Mouse (Mus musculus) 3T3-L1 (cell line): ENCODE data around the gene Hoxa10.

Source experiments
- DNase-seq: peaks from one replicate; pipeline ENCODE4 v3.0.0-alpha.2; 2015; ENCODE audit warnings: low read depth, low spot score

Gene Hoxa10

DNA sequence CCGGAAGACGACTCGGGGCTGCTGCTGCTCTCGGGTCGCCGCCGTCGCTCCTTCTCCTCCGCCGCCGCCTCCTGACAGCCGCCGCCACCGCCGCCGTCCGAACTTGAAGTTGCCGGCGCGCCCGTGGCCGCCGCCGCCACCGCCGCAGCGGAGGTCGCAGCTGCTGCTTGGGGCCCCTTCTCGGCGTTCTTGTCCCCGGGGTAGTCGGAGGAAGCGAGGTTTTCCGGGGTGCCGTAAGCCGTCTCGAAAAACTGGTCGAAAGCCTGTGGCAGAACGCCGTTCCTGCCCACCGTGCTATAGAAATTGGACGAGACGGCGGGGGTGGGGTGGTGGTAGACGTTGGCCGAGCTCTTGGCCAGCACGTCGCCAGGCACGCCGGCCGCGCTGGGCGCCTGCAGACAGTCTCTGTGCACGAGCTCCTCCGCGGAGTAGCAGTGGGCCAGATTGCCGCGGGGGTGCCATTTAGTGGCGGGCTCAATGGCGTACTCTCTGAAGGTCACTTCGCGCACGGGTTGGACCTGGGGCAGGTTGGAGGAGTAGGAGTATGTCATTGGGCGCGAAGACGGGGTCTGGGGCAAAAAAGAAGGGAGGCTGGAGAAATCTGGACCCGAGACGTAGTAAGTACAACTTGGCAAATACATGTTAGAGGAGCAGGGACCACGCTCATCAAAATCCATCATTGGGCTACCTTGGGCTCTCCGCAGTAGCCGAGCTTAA is 4.5 kb upstream of the Hoxa10 start:
- no peak for DNase-seq

GRCm38 (mm10) chr6:52244471-52245039 is 3.9 kb upstream of the Hoxa10 start:
- no peak for DNase-seq

DNA sequence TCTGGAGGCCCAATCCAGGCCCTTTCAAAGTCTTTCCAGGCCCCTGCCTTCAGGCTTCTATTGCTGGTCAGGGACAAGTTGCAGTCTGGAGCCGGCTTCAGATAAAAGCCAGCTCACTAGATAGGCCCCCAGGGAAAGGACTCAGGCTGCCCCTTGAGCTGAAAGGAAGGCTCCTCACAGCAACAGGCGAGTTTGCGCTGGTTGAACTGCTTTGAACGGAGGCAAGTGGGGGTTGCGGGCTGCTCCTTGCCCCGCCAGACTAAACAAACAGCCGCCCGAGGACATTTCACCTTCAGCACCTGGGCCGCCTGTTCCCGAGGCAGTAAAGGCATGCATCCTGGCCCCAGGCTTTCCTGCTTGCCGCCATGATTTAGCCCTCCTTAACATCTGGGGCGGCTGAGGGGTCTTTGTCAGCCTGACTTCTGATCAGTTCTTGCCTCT is 3.0 kb upstream of the Hoxa10 start:
- DNase-seq, result no peak

GRCm38 (mm10) chr6:52242801-52243332 is 2.2 kb upstream of the Hoxa10 start:
- DNase-seq, result no peak

DNA sequence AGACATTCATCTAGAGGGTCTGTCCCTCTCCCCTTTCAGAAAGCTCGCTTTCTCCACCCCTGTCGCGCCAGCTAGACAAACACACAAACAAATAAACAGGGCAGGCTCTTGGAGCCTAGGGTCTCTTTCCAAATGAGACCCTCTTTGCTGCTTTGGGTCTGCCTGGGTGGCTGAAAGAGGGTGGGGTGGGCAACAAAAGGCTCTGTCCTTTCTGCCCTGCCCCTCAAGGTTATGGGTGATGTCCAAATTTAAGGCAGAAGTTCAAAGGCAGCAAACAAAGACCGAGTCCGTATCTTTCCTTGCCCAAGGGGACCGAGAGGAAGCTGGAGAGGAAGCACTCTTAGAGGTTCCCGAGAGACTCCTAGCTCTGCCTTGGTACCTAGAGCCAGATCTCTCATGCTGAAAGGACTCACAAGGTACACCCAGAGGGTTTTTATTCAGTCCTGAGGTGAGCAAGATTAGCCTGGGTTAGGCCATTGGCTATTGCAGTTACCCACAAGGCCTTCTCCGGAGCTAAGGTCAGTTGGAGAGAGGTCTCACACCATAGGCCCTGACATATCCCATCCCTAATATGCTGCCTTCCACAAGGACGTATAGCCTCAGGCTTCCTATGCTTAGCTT is 457 bp upstream of the Hoxa10 start:
- DNase-seq, result no peak

DNA sequence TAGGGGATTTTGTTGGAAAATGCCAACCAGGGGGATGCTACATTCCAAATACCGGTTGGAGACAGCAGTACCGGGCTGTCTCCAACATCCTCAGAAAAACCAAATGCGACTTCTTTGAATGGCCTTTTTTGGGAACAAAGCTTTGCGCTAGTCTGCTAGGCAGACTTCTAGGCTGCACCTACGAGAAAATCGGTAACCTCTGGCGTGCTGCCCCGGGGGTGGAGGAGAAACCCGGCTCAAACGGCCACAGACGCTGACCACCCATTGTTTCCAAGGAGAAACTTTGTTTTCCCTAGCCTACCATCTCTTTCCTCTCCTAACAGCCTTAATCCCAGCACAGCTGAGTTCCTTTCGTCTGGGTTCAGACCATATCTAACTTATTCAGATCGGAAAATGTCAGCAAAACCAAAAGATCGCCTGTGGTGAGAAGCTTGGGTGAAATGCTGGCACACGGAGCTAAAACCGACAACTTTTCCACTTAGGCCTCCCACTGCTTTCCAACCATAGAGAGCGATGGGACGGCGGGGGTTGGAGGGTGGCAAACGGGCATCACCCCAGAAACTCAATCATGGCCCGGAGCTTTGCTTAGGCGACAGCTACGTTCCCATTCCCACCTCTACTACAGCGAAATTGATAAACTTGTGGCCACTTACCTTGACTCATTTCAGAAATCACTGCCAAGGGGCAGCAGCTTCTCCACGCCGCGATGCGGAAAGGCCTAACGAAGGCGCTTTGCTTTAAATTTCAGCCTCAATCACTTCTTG is 847 bp downstream of the Hoxa10 start:
- DNase-seq, result no peak

- DNase-seq, result no peak
These were observed 1.7 kb downstream of the Hoxa10 start for GRCm38 (mm10) chr6:52238976-52239375.

- no peak for DNase-seq
These were observed 2.5 kb downstream of the Hoxa10 start for GRCm38 (mm10) chr6:52238155-52238545.

- no peak for DNase-seq
These were observed 3.1 kb downstream of the Hoxa10 start for GRCm38 (mm10) chr6:52237346-52238154.

GRCm38 (mm10) chr6:52236806-52237205 is 3.8 kb downstream of the Hoxa10 start:
- no peak for DNase-seq

GRCm38 (mm10) chr6:52235866-52236265 is 4.8 kb downstream of the Hoxa10 start:
- no peak for DNase-seq

DNA sequence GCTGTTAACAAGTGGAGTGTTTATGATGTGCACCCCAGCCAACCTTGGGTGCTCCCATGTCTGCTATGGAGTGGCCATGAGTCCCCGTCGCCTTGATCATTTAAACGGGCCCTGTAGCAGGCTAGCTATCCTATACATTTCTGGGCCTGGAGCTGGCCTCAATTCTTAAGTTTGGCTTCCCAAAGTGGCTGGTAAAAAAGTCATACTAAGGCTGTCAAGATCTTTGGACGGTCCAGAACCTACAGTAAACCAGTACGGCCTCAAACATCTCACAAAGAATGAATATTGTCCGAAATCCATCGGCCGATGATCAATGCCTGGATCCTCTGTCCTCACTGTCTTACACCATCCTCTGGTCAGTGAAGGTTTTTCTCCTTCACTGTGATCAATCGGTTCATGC is 5.4 kb downstream of the Hoxa10 start:
- DNase-seq, result no peak

GRCm38 (mm10) chr6:52234428-52235140 is 6.1 kb downstream of the Hoxa10 start:
- no peak for DNase-seq

DNA sequence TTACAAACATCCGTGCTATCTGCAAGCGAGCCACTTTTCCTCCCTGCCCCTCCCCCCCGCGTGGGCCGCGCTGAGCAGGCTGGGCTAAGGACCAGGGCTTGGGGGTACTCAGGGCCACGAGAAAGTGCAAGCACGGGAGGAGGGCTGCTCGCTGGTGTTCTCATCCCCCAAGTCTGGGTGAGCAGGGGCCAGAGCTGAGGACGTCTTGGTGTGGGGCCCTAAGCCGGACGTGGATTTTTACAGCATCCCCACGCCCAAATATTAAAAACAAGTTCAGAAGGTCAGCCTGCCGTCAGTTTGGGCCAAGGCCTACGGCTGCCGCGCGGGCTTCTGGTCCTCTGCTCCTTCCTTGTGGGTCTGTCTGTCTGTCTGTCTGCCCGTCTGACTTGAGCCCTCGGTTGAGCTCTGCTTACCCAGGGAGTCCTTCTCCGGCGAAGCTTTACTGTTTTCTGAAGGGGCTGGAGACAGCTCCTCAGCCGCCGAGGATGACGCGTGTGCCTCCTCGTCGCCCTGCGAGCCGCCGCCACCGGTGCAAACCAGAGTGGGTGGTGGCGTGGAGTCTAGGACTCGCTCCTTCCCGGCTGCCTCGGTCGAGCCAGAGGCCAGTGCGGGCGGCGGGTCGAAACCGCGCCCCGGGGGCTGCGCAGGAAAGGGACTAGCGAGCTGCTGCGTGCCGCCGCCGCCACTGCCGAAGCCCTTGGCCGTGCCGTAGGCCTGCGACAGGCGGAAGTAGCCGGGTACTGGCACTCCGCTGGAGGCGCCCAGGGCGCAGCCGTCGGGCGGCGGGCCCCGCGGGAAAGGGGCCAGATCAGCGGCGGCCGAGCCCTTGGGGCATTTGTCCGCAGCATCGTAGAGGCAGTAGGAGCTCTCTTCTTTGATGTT is 6.9 kb downstream of the Hoxa10 start:
- no peak for DNase-seq

- DNase-seq, result no peak
These were observed 7.6 kb downstream of the Hoxa10 start for GRCm38 (mm10) chr6:52232984-52233545.

GRCm38 (mm10) chr6:52232568-52232965 is 8.1 kb downstream of the Hoxa10 start:
- no peak for DNase-seq

- no peak for DNase-seq
These were observed 8.6 kb downstream of the Hoxa10 start for GRCm38 (mm10) chr6:52231885-52232567.

DNA sequence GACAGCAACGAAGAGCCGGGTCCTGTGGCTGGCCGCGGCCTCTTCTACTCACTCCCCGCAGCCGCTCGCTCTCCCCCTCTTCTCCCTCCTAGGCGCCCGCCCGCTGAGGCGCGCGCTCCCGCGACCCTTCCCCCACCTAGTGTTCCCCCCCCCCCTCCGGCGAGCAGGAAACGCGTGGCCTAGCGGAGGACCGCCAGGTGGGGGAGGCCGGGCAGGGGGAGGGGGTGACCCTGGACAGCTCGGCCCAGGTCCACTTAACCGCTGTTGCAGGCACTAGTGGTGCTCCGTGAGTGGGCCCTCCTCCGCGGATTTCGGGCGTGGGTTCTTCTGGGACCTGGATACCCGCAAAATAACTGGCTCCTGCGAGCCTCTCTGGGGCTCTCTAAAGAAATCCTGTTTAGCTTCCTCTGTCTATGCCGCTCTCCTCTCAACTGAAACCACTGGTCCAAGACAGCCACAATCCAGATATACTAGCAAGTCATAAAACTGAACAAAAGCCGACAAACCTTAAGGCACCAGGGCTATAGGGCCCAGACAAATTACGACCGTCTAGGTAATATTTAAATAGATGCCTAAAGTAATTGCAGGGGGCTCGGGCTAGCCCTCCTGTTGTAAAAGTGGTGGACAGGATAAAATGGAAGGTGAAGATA is 10.0 kb downstream of the Hoxa10 start, which contains the start of gene Hoxa9:
Gene Hoxa9, minus strand, starts transcription at position 574 of the 650 bp plus-strand sequence.
- no peak for DNase-seq
